Mouse (Mus musculus): ENCODE measurements around the gene Nrxn3. TPM values are rescaled to one million over a fixed set of nuclear protein-coding genes. Genes with fewer than 3 reads are reported as not detected.

Gene Nrxn3
- polyA plus RNA-seq, 1 experiment from 2014 or later: 0.72 TPM

GRCm38 (mm10) chr12:90063443-90063842, 1340.8 kb downstream of the Nrxn3 start:
- 80% methylated on average over 2 of the region's 2 CpGs for WGBS (ENCODE audit: insufficient replicate concordance)
- H3K4me3 ChIP-seq (ENCODE audit: low read depth, low read length): no peak overlapping the region
- H3K9me3 ChIP-seq (ENCODE audit: low read length): no peaks in the 10 kb centered on the region
- ATAC-seq (no peak), DNase-seq (no peak)
- H3K27ac ChIP-seq (ENCODE audit: low read depth): no peak overlapping the region
- no peak overlapping the region for H3K4me2 ChIP-seq (ENCODE audit: low read depth, low read length)
- no peaks in the 10 kb centered on the region for H3K36me3 ChIP-seq (replicated peaks; ENCODE audit: insufficient read depth, low read length)
- H3K9ac ChIP-seq (replicated peaks): no peak overlapping the region
- TF ChIP-seq EP300 (IDR thresholded peaks at IDR 0.05; ENCODE audit: low read depth) (no peak), CTCF (IDR thresholded peaks at IDR 0.05; ENCODE audit: low read depth) (no peak)
- no peaks in the 10 kb centered on the region for H3K27me3 ChIP-seq (ENCODE audit: insufficient read depth, low read length)
- H3K4me1 ChIP-seq (ENCODE audit: insufficient read depth): no peaks in the 10 kb centered on the region

GRCm38 (mm10) chr12:90085862-90086261, 1363.2 kb downstream of the Nrxn3 start:
- DNase-seq: no peak
- no peak overlapping the region for H3K4me3 ChIP-seq (ENCODE audit: low read depth, low read length)
- H3K36me3 ChIP-seq (replicated peaks; ENCODE audit: insufficient read depth, low read length): no peaks in the 10 kb centered on the region
- no peaks in the 10 kb centered on the region for H3K27me3 ChIP-seq (ENCODE audit: insufficient read depth, low read length)
- no peaks in the 10 kb centered on the region for H3K4me1 ChIP-seq (ENCODE audit: insufficient read depth)
- TF ChIP-seq EP300 (IDR thresholded peaks at IDR 0.05; ENCODE audit: low read depth) (no peak), CTCF (IDR thresholded peaks at IDR 0.05; ENCODE audit: low read depth) (no peak)
- H3K9me3 ChIP-seq (ENCODE audit: low read length): no peaks in the 10 kb centered on the region
- no peak overlapping the region for H3K27ac ChIP-seq (ENCODE audit: low read depth)
- no peak overlapping the region for H3K4me2 ChIP-seq (ENCODE audit: low read depth, low read length)
- no peak overlapping the region for H3K9ac ChIP-seq (replicated peaks)
- ATAC-seq: no peak

GRCm38 (mm10) chr12:90095754-90096153, 1373.1 kb downstream of the Nrxn3 start:
- 37% methylated on average over 1 of the region's 1 CpGs for WGBS (ENCODE audit: insufficient replicate concordance)
- TF ChIP-seq CTCF (IDR thresholded peaks at IDR 0.05; ENCODE audit: low read depth) (no peak), EP300 (IDR thresholded peaks at IDR 0.05; ENCODE audit: low read depth) (no peak)
- Histone ChIP-seq H3K27ac (ENCODE audit: low read depth) (no peak overlapping the region), H3K4me3 (ENCODE audit: low read depth, low read length) (no peak overlapping the region), H3K36me3 (replicated peaks; ENCODE audit: insufficient read depth, low read length) (no peaks in the 10 kb centered on the region), H3K27me3 (ENCODE audit: insufficient read depth, low read length) (no peaks in the 10 kb centered on the region), H3K4me1 (ENCODE audit: insufficient read depth) (no peaks in the 10 kb centered on the region), H3K9ac (replicated peaks) (no peak overlapping the region), H3K9me3 (ENCODE audit: low read length) (no peaks in the 10 kb centered on the region), H3K4me2 (ENCODE audit: low read depth, low read length) (no peak overlapping the region)
- ATAC-seq: no peak
- DNase-seq: no peak

GRCm38 (mm10) chr12:90113351-90113791, 1390.7 kb downstream of the Nrxn3 start:
- Histone ChIP-seq H3K4me2 (ENCODE audit: low read depth, low read length) (no peak overlapping the region), H3K9me3 (ENCODE audit: low read length) (no peaks in the 10 kb centered on the region), H3K27ac (ENCODE audit: low read depth) (no peak overlapping the region), H3K36me3 (replicated peaks; ENCODE audit: insufficient read depth, low read length) (no peaks in the 10 kb centered on the region), H3K9ac (replicated peaks) (no peak overlapping the region), H3K27me3 (ENCODE audit: insufficient read depth, low read length) (no peaks in the 10 kb centered on the region), H3K4me3 (ENCODE audit: low read depth, low read length) (no peak overlapping the region), H3K4me1 (ENCODE audit: insufficient read depth) (no peaks in the 10 kb centered on the region)
- ATAC-seq: no peak
- DNase-seq: no peak
- TF ChIP-seq CTCF (IDR thresholded peaks at IDR 0.05; ENCODE audit: low read depth) (no peak), EP300 (IDR thresholded peaks at IDR 0.05; ENCODE audit: low read depth) (no peak)

- Histone ChIP-seq H3K9ac (replicated peaks) (no peak overlapping the region), H3K36me3 (replicated peaks; ENCODE audit: insufficient read depth, low read length) (no peaks in the 10 kb centered on the region), H3K4me1 (ENCODE audit: insufficient read depth) (no peaks in the 10 kb centered on the region), H3K4me3 (ENCODE audit: low read depth, low read length) (no peak overlapping the region), H3K4me2 (ENCODE audit: low read depth, low read length) (no peak overlapping the region), H3K9me3 (ENCODE audit: low read length) (no peaks in the 10 kb centered on the region), H3K27ac (ENCODE audit: low read depth) (no peak overlapping the region), H3K27me3 (ENCODE audit: insufficient read depth, low read length) (no peaks in the 10 kb centered on the region)
- no peak for TF ChIP-seq EP300 (IDR thresholded peaks at IDR 0.05; ENCODE audit: low read depth)
- TF ChIP-seq CTCF (IDR thresholded peaks at IDR 0.05; ENCODE audit: low read depth): no peak
- no peak for ATAC-seq
- 71% methylated on average over 5 of the region's 5 CpGs for WGBS (ENCODE audit: insufficient replicate concordance)
- DNase-seq: no peak
Observed at GRCm38 (mm10) chr12:90131927-90132869, 1409.5 kb downstream of the Nrxn3 start.

- no peak overlapping the region for H3K4me3 ChIP-seq (ENCODE audit: low read depth, low read length)
- H3K4me1 ChIP-seq (ENCODE audit: insufficient read depth): no peaks in the 10 kb centered on the region
- H3K9me3 ChIP-seq (ENCODE audit: low read length): no peaks in the 10 kb centered on the region
- 51% methylated on average over 2 of the region's 2 CpGs for WGBS (ENCODE audit: insufficient replicate concordance)
- no peak overlapping the region for H3K9ac ChIP-seq (replicated peaks)
- no peaks in the 10 kb centered on the region for H3K27me3 ChIP-seq (ENCODE audit: insufficient read depth, low read length)
- no peaks in the 10 kb centered on the region for H3K36me3 ChIP-seq (replicated peaks; ENCODE audit: insufficient read depth, low read length)
- DNase-seq (no peak), ATAC-seq (no peak)
- no peak overlapping the region for H3K4me2 ChIP-seq (ENCODE audit: low read depth, low read length)
- TF ChIP-seq EP300 (IDR thresholded peaks at IDR 0.05; ENCODE audit: low read depth) (no peak), CTCF (IDR thresholded peaks at IDR 0.05; ENCODE audit: low read depth) (no peak)
- no peak overlapping the region for H3K27ac ChIP-seq (ENCODE audit: low read depth)
Observed at GRCm38 (mm10) chr12:90142011-90142410, 1419.3 kb downstream of the Nrxn3 start.

Data from liver, postnatal 0 days (tissue).